Mouse (Mus musculus) layer of hippocampus, adult 8-10 months (tissue): ENCODE results near the gene Rhbdl3. TPM values are rescaled to one million over a fixed set of nuclear protein-coding genes. Genes with fewer than 3 reads are reported as not detected.
A peak's percentile ranks its signal among the peaks of the same experiment; 100 is the strongest.
"Not testable (repeated sequence)": the region's sequence is repeated elsewhere in the genome, so short reads cannot be mapped to it uniquely, and the experiment has no call there.

Experiments
- DNase-seq, 2 experiments: peaks; one replicate each; pipeline ENCODE4 v3.0.0; 2022; ENCODE audit warnings: low spot score in 2 of 2
- total RNA-seq, 4 experiments: library from RNA; stranded (reverse); gene quantifications; 2 replicates each; pipeline ENCODE4 v1.2.4; 2022

Gene Rhbdl3
- total RNA-seq, 4 experiments from 2014 or later: 26.0 to 29.6 (median 28.2) TPM

GRCm38 (mm10) chr11:80312565-80312964 is 11.9 kb downstream of the Rhbdl3 start:
- no peak for DNase-seq

GRCm38 (mm10) chr11:80313462-80313861 is 12.8 kb downstream of the Rhbdl3 start:
- no peak for DNase-seq

GRCm38 (mm10) chr11:80313944-80314343 is 13.2 kb downstream of the Rhbdl3 start:
- no peak for DNase-seq

- no peak for DNase-seq
Observed at GRCm38 (mm10) chr11:80315743-80316639, 15.3 kb downstream of the Rhbdl3 start.

GRCm38 (mm10) chr11:80323255-80323654 is 22.5 kb downstream of the Rhbdl3 start:
- DNase-seq: no peak

GRCm38 (mm10) chr11:80324636-80325035 is 23.9 kb downstream of the Rhbdl3 start:
- no peak for DNase-seq

GRCm38 (mm10) chr11:80332709-80333400 is 32.1 kb downstream of the Rhbdl3 start:
- no peak for DNase-seq

- no peak for DNase-seq
Observed at GRCm38 (mm10) chr11:80335609-80336350, 35.1 kb downstream of the Rhbdl3 start.

GRCm38 (mm10) chr11:80336351-80336730 is 35.6 kb downstream of the Rhbdl3 start:
- no peak for DNase-seq

GRCm38 (mm10) chr11:80342482-80342881 is 41.8 kb downstream of the Rhbdl3 start:
- no peak for DNase-seq

GRCm38 (mm10) chr11:80351832-80352430 is 51.2 kb downstream of the Rhbdl3 start:
- DNase-seq: peak; percentile 53 to 85

- no peak for DNase-seq
Observed at GRCm38 (mm10) chr11:80354832-80355231, 54.1 kb downstream of the Rhbdl3 start.

GRCm38 (mm10) chr11:80368949-80369348 is 68.2 kb downstream of the Rhbdl3 start:
- no peak for DNase-seq

- DNase-seq: no peak
Observed at GRCm38 (mm10) chr11:80376651-80377050, 75.9 kb downstream of the Rhbdl3 start.

- DNase-seq: peak; percentile 66 to 80
Observed at GRCm38 (mm10) chr11:80377712-80378451, 77.2 kb downstream of the Rhbdl3 start, which contains the start of gene 5730455P16Rik. TSS of gene 5730455P16Rik (minus strand) at chr11:80378034.

- not testable (repeated sequence) for DNase-seq
Observed at GRCm38 (mm10) chr11:80378452-80379068, 77.8 kb downstream of the Rhbdl3 start.

GRCm38 (mm10) chr11:80379184-80379583 is 78.5 kb downstream of the Rhbdl3 start:
- not testable (repeated sequence) for DNase-seq

GRCm38 (mm10) chr11:80382626-80383018 is 81.9 kb downstream of the Rhbdl3 start:
- no peak for DNase-seq

- peak; percentile 95 to 98 for DNase-seq
Observed at GRCm38 (mm10) chr11:80383019-80383625, 82.4 kb downstream of the Rhbdl3 start, which contains the start of gene Zfp207. TSS of gene Zfp207 (plus strand) at chr11:80383279.
